Mouse (Mus musculus): ENCODE data around the gene Pomt2. TPM values are rescaled to one million over a fixed set of nuclear protein-coding genes. Genes with fewer than 3 reads are reported as not detected.

Gene Pomt2
- 11.3 and 12.2 TPM in 2 replicates for polyA plus RNA-seq (2012; rRNA removed)

GRCm38 (mm10) chr12:87147395-87148089 lies at the start of gene Pomt2:
TSS of gene Pomt2 (minus strand) at chr12:87147968.
- Histone ChIP-seq H3K27me3 (ENCODE audit: control insufficient read depth, insufficient read depth, low read length) (no peaks in the 10 kb centered on the region), H3K27ac (ENCODE audit: control insufficient read depth, insufficient read depth, low read length) (no peak within 1 kb of the TSS), H3K4me1 (replicated peaks; ENCODE audit: control insufficient read depth, insufficient read depth, low read length) (peaks cover 3% of the 10 kb centered on the region; the same call in 1 of the 2 replicates), H3K4me3 (ENCODE audit: control insufficient read depth, insufficient read depth, low read length) (peak within 1 kb of the TSS; percentile 74), H3K36me3 (ENCODE audit: control insufficient read depth, insufficient read depth, low read length) (no peaks in the 10 kb centered on the region)
- peak; percentile 84 for DNase-seq
- under 1% methylated on average over 61 of the region's 61 CpGs for WGBS
- TF ChIP-seq CTCF (IDR thresholded peaks at IDR 0.05; ENCODE audit: borderline replicate concordance, control insufficient read depth, extremely low read depth, insufficient read depth, low read length, poor library complexity) (peak; percentile 23; the same call in 1 of the 2 replicates), POLR2A (IDR thresholded peaks at IDR 0.05; ENCODE audit: control insufficient read depth, extremely low read depth, insufficient read depth, low read length, poor library complexity) (no peak; the same call in 1 of the 2 replicates)

GRCm38 (mm10) chr12:87196310-87196709 lies 48.5 kb upstream of the Pomt2 start:
- TF ChIP-seq POLR2A (IDR thresholded peaks at IDR 0.05; ENCODE audit: control insufficient read depth, extremely low read depth, insufficient read depth, low read length, poor library complexity) (no peak), CTCF (IDR thresholded peaks at IDR 0.05; ENCODE audit: borderline replicate concordance, control insufficient read depth, extremely low read depth, insufficient read depth, low read length, poor library complexity) (no peak)
- Histone ChIP-seq H3K27me3 (ENCODE audit: control insufficient read depth, insufficient read depth, low read length) (no peaks in the 10 kb centered on the region), H3K4me1 (replicated peaks; ENCODE audit: control insufficient read depth, insufficient read depth, low read length) (peaks cover 9% of the 10 kb centered on the region), H3K36me3 (ENCODE audit: control insufficient read depth, insufficient read depth, low read length) (no peaks in the 10 kb centered on the region), H3K27ac (ENCODE audit: control insufficient read depth, insufficient read depth, low read length) (no peak overlapping the region), H3K4me3 (ENCODE audit: control insufficient read depth, insufficient read depth, low read length) (no peak overlapping the region)
- DNase-seq, result no peak

GRCm38 (mm10) chr12:87195069-87195468 lies 47.3 kb upstream of the Pomt2 start:
- Histone ChIP-seq H3K27me3 (ENCODE audit: control insufficient read depth, insufficient read depth, low read length) (no peaks in the 10 kb centered on the region), H3K4me1 (replicated peaks; ENCODE audit: control insufficient read depth, insufficient read depth, low read length) (peaks cover 7% of the 10 kb centered on the region), H3K4me3 (ENCODE audit: control insufficient read depth, insufficient read depth, low read length) (no peak overlapping the region), H3K36me3 (ENCODE audit: control insufficient read depth, insufficient read depth, low read length) (no peaks in the 10 kb centered on the region), H3K27ac (ENCODE audit: control insufficient read depth, insufficient read depth, low read length) (no peak overlapping the region)
- DNase-seq, result no peak
- TF ChIP-seq POLR2A (IDR thresholded peaks at IDR 0.05; ENCODE audit: control insufficient read depth, extremely low read depth, insufficient read depth, low read length, poor library complexity), result no peak
- whole genome bisulfite sequencing, result 100% methylated on average over 1 of the region's 1 CpGs

- no peaks in the 10 kb centered on the region for H3K36me3 ChIP-seq (ENCODE audit: control insufficient read depth, insufficient read depth, low read length)
- H3K4me1 ChIP-seq (replicated peaks; ENCODE audit: control insufficient read depth, insufficient read depth, low read length), result peaks cover 2% of the 10 kb centered on the region; the same call in 1 of the 2 replicates
- no peak for DNase-seq
- TF ChIP-seq POLR2A (IDR thresholded peaks at IDR 0.05; ENCODE audit: control insufficient read depth, extremely low read depth, insufficient read depth, low read length, poor library complexity), result no peak
- TF ChIP-seq CTCF (IDR thresholded peaks at IDR 0.05; ENCODE audit: borderline replicate concordance, control insufficient read depth, extremely low read depth, insufficient read depth, low read length, poor library complexity), result no peak
- H3K4me3 ChIP-seq (ENCODE audit: control insufficient read depth, insufficient read depth, low read length), result no peak overlapping the region
- H3K27me3 ChIP-seq (ENCODE audit: control insufficient read depth, insufficient read depth, low read length), result no peaks in the 10 kb centered on the region
- WGBS, result 38% methylated on average over 3 of the region's 3 CpGs
- H3K27ac ChIP-seq (ENCODE audit: control insufficient read depth, insufficient read depth, low read length), result no peak overlapping the region
Observed at GRCm38 (mm10) chr12:87193008-87193407, 45.2 kb upstream of the Pomt2 start.

GRCm38 (mm10) chr12:87177631-87178030 lies 29.9 kb upstream of the Pomt2 start:
- Histone ChIP-seq H3K27me3 (ENCODE audit: control insufficient read depth, insufficient read depth, low read length) (no peaks in the 10 kb centered on the region), H3K27ac (ENCODE audit: control insufficient read depth, insufficient read depth, low read length) (no peak overlapping the region), H3K36me3 (ENCODE audit: control insufficient read depth, insufficient read depth, low read length) (no peaks in the 10 kb centered on the region), H3K4me3 (ENCODE audit: control insufficient read depth, insufficient read depth, low read length) (no peak overlapping the region), H3K4me1 (replicated peaks; ENCODE audit: control insufficient read depth, insufficient read depth, low read length) (no peaks in the 10 kb centered on the region)
- DNase-seq, result no peak
- 97% methylated on average over 4 of the region's 4 CpGs for WGBS
- TF ChIP-seq CTCF (IDR thresholded peaks at IDR 0.05; ENCODE audit: borderline replicate concordance, control insufficient read depth, extremely low read depth, insufficient read depth, low read length, poor library complexity), result no peak
- TF ChIP-seq POLR2A (IDR thresholded peaks at IDR 0.05; ENCODE audit: control insufficient read depth, extremely low read depth, insufficient read depth, low read length, poor library complexity), result no peak

GRCm38 (mm10) chr12:87175194-87175946 lies 27.6 kb upstream of the Pomt2 start:
- no peaks in the 10 kb centered on the region for H3K4me1 ChIP-seq (replicated peaks; ENCODE audit: control insufficient read depth, insufficient read depth, low read length)
- no peak overlapping the region for H3K4me3 ChIP-seq (ENCODE audit: control insufficient read depth, insufficient read depth, low read length)
- WGBS, result 88% methylated on average over 4 of the region's 4 CpGs
- DNase-seq, result no peak
- 0 out of 2 replicates have a peak, but pooled peaks cover 6% of the 10 kb centered on the region for H3K36me3 ChIP-seq (ENCODE audit: control insufficient read depth, insufficient read depth, low read length)
- no peaks in the 10 kb centered on the region for H3K27me3 ChIP-seq (ENCODE audit: control insufficient read depth, insufficient read depth, low read length)
- H3K27ac ChIP-seq (ENCODE audit: control insufficient read depth, insufficient read depth, low read length), result no peak overlapping the region
- TF ChIP-seq POLR2A (IDR thresholded peaks at IDR 0.05; ENCODE audit: control insufficient read depth, extremely low read depth, insufficient read depth, low read length, poor library complexity) (no peak), CTCF (IDR thresholded peaks at IDR 0.05; ENCODE audit: borderline replicate concordance, control insufficient read depth, extremely low read depth, insufficient read depth, low read length, poor library complexity) (no peak)
